Mouse (Mus musculus): Measurements from ENCODE around the gene Bhlhe23. TPM values are rescaled to one million over a fixed set of nuclear protein-coding genes. Genes with fewer than 3 reads are reported as not detected.

Gene Bhlhe23
- not detected for total RNA-seq (2022)

GRCm38 (mm10) chr2:180776793-180777192 is at the start of gene Bhlhe23:
Gene Bhlhe23, minus strand, starts transcription at chr2:180776900.
- no peak for DNase-seq (ENCODE audit: low spot score)

- DNase-seq (ENCODE audit: low spot score), result no peak
Measured at GRCm38 (mm10) chr2:180825147-180825941, 48.6 kb upstream of the Bhlhe23 start.

- DNase-seq (ENCODE audit: low spot score), result no peak
Measured at GRCm38 (mm10) chr2:180824724-180825123, 48.0 kb upstream of the Bhlhe23 start.

- DNase-seq (ENCODE audit: low spot score), result no peak
Measured at GRCm38 (mm10) chr2:180824061-180824460, 47.4 kb upstream of the Bhlhe23 start.

GRCm38 (mm10) chr2:180822476-180822875 is 45.8 kb upstream of the Bhlhe23 start:
- DNase-seq (ENCODE audit: low spot score), result peak; percentile 31

GRCm38 (mm10) chr2:180819504-180819903 is 42.8 kb upstream of the Bhlhe23 start:
- DNase-seq (ENCODE audit: low spot score), result no peak

- no peak for DNase-seq (ENCODE audit: low spot score)
Measured at GRCm38 (mm10) chr2:180816440-180817065, 39.9 kb upstream of the Bhlhe23 start.

- peak; percentile 28 for DNase-seq (ENCODE audit: low spot score)
Measured at GRCm38 (mm10) chr2:180813982-180814568, 37.4 kb upstream of the Bhlhe23 start.

GRCm38 (mm10) chr2:180811002-180811401 is 34.3 kb upstream of the Bhlhe23 start:
- no peak for DNase-seq (ENCODE audit: low spot score)

GRCm38 (mm10) chr2:180809510-180809909 is 32.8 kb upstream of the Bhlhe23 start:
- DNase-seq (ENCODE audit: low spot score), result no peak

GRCm38 (mm10) chr2:180805966-180806365 is 29.3 kb upstream of the Bhlhe23 start:
- no peak for DNase-seq (ENCODE audit: low spot score)

- DNase-seq (ENCODE audit: low spot score), result no peak
Measured at GRCm38 (mm10) chr2:180796008-180796407, 19.3 kb upstream of the Bhlhe23 start.

GRCm38 (mm10) chr2:180795597-180795996 is 18.9 kb upstream of the Bhlhe23 start:
- DNase-seq (ENCODE audit: low spot score), result no peak

GRCm38 (mm10) chr2:180794422-180794821 is 17.7 kb upstream of the Bhlhe23 start:
- no peak for DNase-seq (ENCODE audit: low spot score)

- DNase-seq (ENCODE audit: low spot score), result peak; percentile 30
Measured at GRCm38 (mm10) chr2:180791674-180792073, 15.0 kb upstream of the Bhlhe23 start.

- no peak for DNase-seq (ENCODE audit: low spot score)
Measured at GRCm38 (mm10) chr2:180788843-180789242, 12.1 kb upstream of the Bhlhe23 start.

GRCm38 (mm10) chr2:180788386-180788785 is 11.7 kb upstream of the Bhlhe23 start:
- peak; percentile 58 for DNase-seq (ENCODE audit: low spot score)

- no peak for DNase-seq (ENCODE audit: low spot score)
Measured at GRCm38 (mm10) chr2:180787566-180788232, 11.0 kb upstream of the Bhlhe23 start.

GRCm38 (mm10) chr2:180786732-180787131 is 10.0 kb upstream of the Bhlhe23 start:
- peak; percentile 38 for DNase-seq (ENCODE audit: low spot score)

GRCm38 (mm10) chr2:180780282-180780681 is 3.6 kb upstream of the Bhlhe23 start:
- no peak for DNase-seq (ENCODE audit: low spot score)

GRCm38 (mm10) chr2:180779226-180780104 is 2.8 kb upstream of the Bhlhe23 start:
- DNase-seq (ENCODE audit: low spot score), result peak; percentile 33

All from heart, adult 8-10 months (tissue).